Mouse (Mus musculus) spleen, adult 18-20 months (tissue): Measurements from ENCODE around the gene Dlx4.

Source experiments
- DNase-seq, 2 experiments: peaks; one replicate each; pipeline ENCODE4 v3.0.0; 2022; ENCODE audit warnings: mixed read lengths in 2 of 2

Gene Dlx4

GRCm38 (mm10) chr11:95145851-95146403, at the start of gene Dlx4:
TSS of gene Dlx4 (minus strand) at chr11:95146263.
- peak in 1 of 2 experiments; percentile 20 for DNase-seq

GRCm38 (mm10) chr11:95189863-95190262, 43.8 kb upstream of the Dlx4 start:
- DNase-seq: no peak

GRCm38 (mm10) chr11:95186826-95187225, 40.8 kb upstream of the Dlx4 start:
- no peak for DNase-seq

GRCm38 (mm10) chr11:95185700-95186099, 39.6 kb upstream of the Dlx4 start:
- peak in 1 of 2 experiments; percentile 3 for DNase-seq

- no peak for DNase-seq
Measured at GRCm38 (mm10) chr11:95184561-95184960, 38.5 kb upstream of the Dlx4 start.

- no peak for DNase-seq
Measured at GRCm38 (mm10) chr11:95179311-95179710, 33.2 kb upstream of the Dlx4 start.

- no peak for DNase-seq
Measured at GRCm38 (mm10) chr11:95165857-95166256, 19.8 kb upstream of the Dlx4 start.

GRCm38 (mm10) chr11:95161708-95162107, 15.6 kb upstream of the Dlx4 start:
- no peak for DNase-seq

- peak in 1 of 2 experiments; percentile 18 for DNase-seq
Measured at GRCm38 (mm10) chr11:95160693-95161092, 14.6 kb upstream of the Dlx4 start.

- no peak for DNase-seq
Measured at GRCm38 (mm10) chr11:95159763-95160371, 13.8 kb upstream of the Dlx4 start.

GRCm38 (mm10) chr11:95157872-95158271, 11.8 kb upstream of the Dlx4 start:
- no peak for DNase-seq

GRCm38 (mm10) chr11:95157356-95157755, 11.3 kb upstream of the Dlx4 start:
- no peak for DNase-seq

GRCm38 (mm10) chr11:95155511-95155910, 9.4 kb upstream of the Dlx4 start:
- no peak for DNase-seq

- no peak for DNase-seq
Measured at GRCm38 (mm10) chr11:95153681-95154080, 7.6 kb upstream of the Dlx4 start.

- DNase-seq: no peak
Measured at GRCm38 (mm10) chr11:95153116-95153515, 7.1 kb upstream of the Dlx4 start.

GRCm38 (mm10) chr11:95150269-95151049, 4.4 kb upstream of the Dlx4 start:
- no peak for DNase-seq

GRCm38 (mm10) chr11:95149462-95150268, 3.6 kb upstream of the Dlx4 start:
- no peak for DNase-seq

GRCm38 (mm10) chr11:95148754-95149153, 2.7 kb upstream of the Dlx4 start:
- DNase-seq: no peak

- no peak for DNase-seq
Measured at GRCm38 (mm10) chr11:95144946-95145483, 1.0 kb downstream of the Dlx4 start.

- no peak for DNase-seq
Measured at GRCm38 (mm10) chr11:95144091-95144945, 1.7 kb downstream of the Dlx4 start.

GRCm38 (mm10) chr11:95143663-95144062, 2.4 kb downstream of the Dlx4 start:
- DNase-seq: no peak
